Comparison of ENCODE assay signal across 8 mouse cellular contexts in genomic region chr6:97178491-97179366, GRCm38 (mm10). TPM values are rescaled to one million over a fixed set of nuclear protein-coding genes. Genes with fewer than 3 reads are reported as not detected.
DNase-seq lines count a peak whose midpoint lies in the region; ATAC-seq and TF ChIP-seq lines count a peak whose summit lies in the region.

TSS of gene Tmf1 (minus strand) at chr6:97179122.

- H3K36me3 ChIP-seq in hindbrain, embryonic 10.5 days: peaks cover 43% of the 10 kb centered on the region
- H3K36me3 ChIP-seq in lung, postnatal 0 days (ENCODE audit: insufficient read depth, low read length): 0 out of 2 replicates have a peak, but pooled peaks cover 4% of the 10 kb centered on the region

- peak within 1 kb of the TSS; percentile 60 for H3K4me2 ChIP-seq in lung, postnatal 0 days (replicated peaks; ENCODE audit: low read depth, low read length)

- H3K27me3 ChIP-seq in hindbrain, embryonic 10.5 days (ENCODE audit: insufficient read depth, poor library complexity, severe bottlenecking): no peaks in the 10 kb centered on the region
- H3K27me3 ChIP-seq in lung, postnatal 0 days (replicated peaks; ENCODE audit: insufficient read depth, low read length): no peaks in the 10 kb centered on the region

- peaks cover 29% of the 10 kb centered on the region for H3K4me1 ChIP-seq in hindbrain, embryonic 10.5 days (replicated peaks)
- H3K4me1 ChIP-seq in lung, postnatal 0 days (ENCODE audit: insufficient read depth, low read depth, low read length): peaks cover 7% of the 10 kb centered on the region; the same call in 1 of the 2 replicates

- peak within 1 kb of the TSS; percentile 79 for H3K4me3 ChIP-seq in hindbrain, embryonic 10.5 days
- peak within 1 kb of the TSS; percentile 92 for H3K4me3 ChIP-seq in lung, postnatal 0 days (ENCODE audit: low read depth, low read length)

- no peaks in the 10 kb centered on the region for H3K9me3 ChIP-seq in hindbrain, embryonic 10.5 days
- no peaks in the 10 kb centered on the region for H3K9me3 ChIP-seq in lung, postnatal 0 days (ENCODE audit: low read length)

- DNase-seq in MEL-GATA-1-ER (ENCODE audit: extremely low read depth, low read depth): peak; percentile 82
- DNase-seq in cerebellum, adult 8-10 months: peak; percentile 94
- DNase-seq in hindbrain, embryonic 10.5 days (ENCODE audit: low spot score): peak; percentile 95
- peak; percentile 97 for DNase-seq in layer of hippocampus, adult 9-11 months
- peak; percentile 98 for DNase-seq in lung, postnatal 0 days (ENCODE audit: low spot score)
- DNase-seq in ovary, postnatal 14 days (ENCODE audit: low spot score): peak; percentile 90
- peak; percentile 97 for DNase-seq in thymus, postnatal 14 days

- no peak for TF ChIP-seq CTCF in lung, postnatal 0 days (IDR thresholded peaks at IDR 0.05)

- TF ChIP-seq EP300 in lung, postnatal 0 days (IDR thresholded peaks at IDR 0.05): no peak

- under 1% methylated on average over 80 of the region's 80 CpGs for WGBS in hindbrain, embryonic 10.5 days
- WGBS in lung, postnatal 0 days: under 1% methylated on average over 79 of the region's 80 CpGs

- peak within 1 kb of the TSS; percentile 96 for H3K9ac ChIP-seq in lung, postnatal 0 days (replicated peaks; ENCODE audit: low read depth)

- H3K27ac ChIP-seq in hindbrain, embryonic 10.5 days: peak within 1 kb of the TSS; percentile 98
- H3K27ac ChIP-seq in lung, postnatal 0 days (ENCODE audit: low read length): peak within 1 kb of the TSS; percentile 98

- ATAC-seq in frontal cortex, adult (ENCODE audit: low TSS enrichment): peak; percentile 99
- ATAC-seq in lung, postnatal 0 days: peak; percentile 99

RNA-seq across cellular contexts. Expression of gene Tmf1, which starts in this region (rescaled TPM):
- polyA plus RNA-seq in hindbrain, embryonic 10.5 days (2016; fragmentation: Nextera tagmentation; extraction: Ambion mirVana): 20.7 and 24.4 TPM in 2 replicates
- 51.0 and 53.9 TPM in 2 replicates for polyA plus RNA-seq in lung, postnatal 0 days (2015; fragmentation: Nextera tagmentation; extraction: Ambion mirVana)

Comparison
In these comparisons a context has a peak if more than half of its experiments do, and no peak if none do; other contexts are left out.
1. Peak in every context shown above with its lines: DNase-seq, ATAC-seq, H3K4me3 ChIP-seq and H3K27ac ChIP-seq.